Mouse (Mus musculus) right cerebral cortex, postnatal 10 days (tissue): ENCODE measurements around the gene Map1a.

Experiments
- DNase-seq, 2 experiments: peaks; one replicate each; pipeline ENCODE4 v3.0.0; 2021; ENCODE audit warnings: low spot score in 2 of 2

The Map1a gene

GRCm38 (mm10) chr2:121308997-121309416 is 19.6 kb downstream of the Map1a start:
- peak; percentile 39 to 41 for DNase-seq

GRCm38 (mm10) chr2:121316278-121316677 is 26.9 kb downstream of the Map1a start:
- DNase-seq, result no peak

GRCm38 (mm10) chr2:121323041-121323440 is 33.6 kb downstream of the Map1a start:
- DNase-seq, result no peak

- DNase-seq, result no peak
Observed at GRCm38 (mm10) chr2:121323693-121324470, 34.5 kb downstream of the Map1a start.

- DNase-seq, result no peak
Observed at GRCm38 (mm10) chr2:121329492-121329891, 40.1 kb downstream of the Map1a start.

GRCm38 (mm10) chr2:121339057-121339456 is 49.7 kb downstream of the Map1a start:
- DNase-seq, result no peak

- no peak for DNase-seq
Observed at GRCm38 (mm10) chr2:121353156-121353555, 63.8 kb downstream of the Map1a start.

GRCm38 (mm10) chr2:121354378-121354777 is 65.0 kb downstream of the Map1a start:
- DNase-seq, result no peak

GRCm38 (mm10) chr2:121354820-121355592 is 65.6 kb downstream of the Map1a start, which contains the start of gene Ppip5k1:
Gene Ppip5k1, minus strand, starts transcription at chr2:121355396.
- peak; percentile 99 for DNase-seq

GRCm38 (mm10) chr2:121357494-121357893 is 68.1 kb downstream of the Map1a start, which contains the start of gene Ckmt1:
Gene Ckmt1, plus strand, starts transcription at chr2:121357714.
- DNase-seq, result no peak

- no peak for DNase-seq
Observed at GRCm38 (mm10) chr2:121357961-121358360, 68.6 kb downstream of the Map1a start.

- DNase-seq, result peak; percentile 88 to 90
Observed at GRCm38 (mm10) chr2:121358381-121358780, 69.0 kb downstream of the Map1a start.

GRCm38 (mm10) chr2:121359461-121359860 is 70.1 kb downstream of the Map1a start:
- no peak for DNase-seq
